Mouse (Mus musculus) cortical plate, adult 2 months (tissue): ENCODE measurements around the gene Gm12184. TPM values are rescaled to one million over a fixed set of nuclear protein-coding genes. Genes with fewer than 3 reads are reported as not detected.

Source experiments
- H3K27ac ChIP-seq: fragments of 200-500 bp; 2 replicates; pipeline ENCODE4 v1.5.1; 2012; ENCODE audit warnings: low read length, control low read depth, inconsistent platforms; ENCODE audit not compliant: insufficient read depth
- H3K4me1 ChIP-seq: fragments of 200-500 bp; 2 replicates; pipeline ENCODE4 v1.6.1; 2011; ENCODE audit warnings: low read length; ENCODE audit not compliant: control insufficient read depth, insufficient read depth
- H3K4me3 ChIP-seq: fragments of 200-500 bp; 2 replicates; pipeline ENCODE4 v1.5.1; 2011; ENCODE audit warnings: mild to moderate bottlenecking, low read length, control low read depth; ENCODE audit not compliant: insufficient read depth
- CTCF ChIP-seq: fragments of 200-500 bp; IDR thresholded peaks from 2 replicates; pipeline ENCODE4 v1.5.1; 2011; ENCODE audit warnings: mild to moderate bottlenecking, control low read depth, low read length; ENCODE audit not compliant: insufficient read depth; ENCODE audit errors: extremely low read depth
- POLR2A ChIP-seq: fragments of 200-500 bp; IDR thresholded peaks from 2 replicates; pipeline ENCODE4 v1.6.1; 2011; ENCODE audit warnings: mild to moderate bottlenecking, low read length, control low read depth; ENCODE audit not compliant: insufficient read depth; ENCODE audit errors: extremely low read depth
- polyA plus RNA-seq: library from polyadenylated mRNA; depleted of rRNA; stranded (reverse); fragments of >200 nt; gene quantifications from 2 replicates; pipeline ENCODE4 v1.2.3, GENCODE M21; 2012

The Gm12184 gene
- polyA plus RNA-seq, 1 experiment, result 33.8 TPM

GRCm38 (mm10) chr11:48816800-48817665 lies 9.4 kb downstream of the Gm12184 start, which contains the start of gene Trim41:
TSS of gene Trim41 (minus strand) at chr11:48817353.
- peak within 1 kb of the TSS; percentile 82 for H3K4me3 ChIP-seq

GRCm38 (mm10) chr11:48816281-48816781 lies 10.1 kb downstream of the Gm12184 start:
- Histone ChIP-seq H3K27ac (no peak overlapping the region), H3K4me1 (peaks cover 6% of the 10 kb centered on the region), H3K4me3 (peak overlapping the region; percentile 82)
- TF ChIP-seq CTCF, result no peak
- no peak for TF ChIP-seq POLR2A

More at GRCm38 (mm10) chr11:48816800-48817665, 9.4 kb downstream of the Gm12184 start, which contains the start of gene Trim41:
- H3K27ac ChIP-seq, result peak within 1 kb of the TSS; percentile 99
- TF ChIP-seq CTCF (no peak), POLR2A (peak; percentile 85)
- H3K4me1 ChIP-seq, result peaks cover 6% of the 10 kb centered on the region

- H3K4me1 ChIP-seq, result peaks cover 6% of the 10 kb centered on the region
- H3K4me3 ChIP-seq, result peak overlapping the region; percentile 82
- H3K27ac ChIP-seq, result no peak overlapping the region
- no peak for TF ChIP-seq POLR2A
Observed at GRCm38 (mm10) chr11:48815851-48816250, 10.6 kb downstream of the Gm12184 start.

- no peak overlapping the region for H3K27ac ChIP-seq
Observed at GRCm38 (mm10) chr11:48813782-48814181, 12.7 kb downstream of the Gm12184 start.

GRCm38 (mm10) chr11:48810142-48810541 lies 16.3 kb downstream of the Gm12184 start:
- Histone ChIP-seq H3K4me3 (no peak overlapping the region), H3K4me1 (no peaks in the 10 kb centered on the region; the same call in 1 of the 2 replicates), H3K27ac (no peak overlapping the region)
- TF ChIP-seq CTCF, result no peak
- TF ChIP-seq POLR2A, result no peak

More at GRCm38 (mm10) chr11:48813782-48814181, 12.7 kb downstream of the Gm12184 start:
- no peak overlapping the region for H3K4me3 ChIP-seq
- peaks cover 6% of the 10 kb centered on the region for H3K4me1 ChIP-seq
- TF ChIP-seq POLR2A (no peak), CTCF (no peak)

GRCm38 (mm10) chr11:48809434-48809830 lies 17.0 kb downstream of the Gm12184 start:
- no peak for TF ChIP-seq CTCF
- no peak for TF ChIP-seq POLR2A
- Histone ChIP-seq H3K27ac (no peak overlapping the region), H3K4me3 (no peak overlapping the region), H3K4me1 (no peaks in the 10 kb centered on the region; the same call in 1 of the 2 replicates)

- H3K4me3 ChIP-seq, result no peak overlapping the region
- no peak for TF ChIP-seq POLR2A
- no peak for TF ChIP-seq CTCF
- no peaks in the 10 kb centered on the region for H3K4me1 ChIP-seq
- H3K27ac ChIP-seq, result no peak overlapping the region
Observed at GRCm38 (mm10) chr11:48808737-48809433, 17.6 kb downstream of the Gm12184 start.

GRCm38 (mm10) chr11:48808304-48808646 lies 18.2 kb downstream of the Gm12184 start:
- H3K4me1 ChIP-seq, result no peaks in the 10 kb centered on the region
- H3K4me3 ChIP-seq, result no peak overlapping the region
- H3K27ac ChIP-seq, result no peak overlapping the region
- TF ChIP-seq POLR2A (no peak), CTCF (no peak)

GRCm38 (mm10) chr11:48807563-48808303 lies 18.7 kb downstream of the Gm12184 start:
- TF ChIP-seq POLR2A, result no peak
- no peak for TF ChIP-seq CTCF

More at GRCm38 (mm10) chr11:48807563-48808303, 18.7 kb downstream of the Gm12184 start:
- Histone ChIP-seq H3K4me1 (no peaks in the 10 kb centered on the region), H3K27ac (no peak overlapping the region), H3K4me3 (no peak overlapping the region)
